Mouse (Mus musculus) neural tube, postnatal 0 days (tissue): Measurements from ENCODE around the gene Sis. TPM values are rescaled to one million over a fixed set of nuclear protein-coding genes. Genes with fewer than 3 reads are reported as not detected.

ENCODE experiments used
- polyA plus RNA-seq: library from polyadenylated mRNA; unstranded; fragments of >200 nt; fragmentation: Nextera tagmentation; extraction: Ambion mirVana; gene quantifications from 2 replicates; pipeline ENCODE4 v1.2.1, GENCODE M21; 2015

The Sis gene
- polyA plus RNA-seq = 0.10 TPM in 1 of 2 replicates, not detected in the other

GRCm38 (mm10) chr3:72967675-72968074, at the start of gene Sis:
TSS of gene Sis (minus strand) at chr3:72967863.

Other genes with a start within 250 kb of the Sis start
- 23.8 and 28.7 TPM in 2 replicates for gene Slitrk3, start 89.9 kb upstream of the Sis start, polyA plus RNA-seq